Mouse (Mus musculus) CH12.LX (cell line): ENCODE measurements at regions not wholly inside any gene's neighbourhood (a gene's known extent, or its start where the extent isn't known, plus 50 kb on each side); places are given as distances from the start of the nearest gene placed in this dataset.

Experiments
- DNase-seq: peaks from one replicate; pipeline ENCODE4 v3.0.0-alpha.2; 2013; ENCODE audit errors: extremely low read depth
- H3K27ac ChIP-seq: 2 replicates; pipeline ENCODE4 v1.5.1; 2012; ENCODE audit warnings: low read depth, mild to moderate bottlenecking, control low read depth, moderate library complexity; ENCODE audit not compliant: insufficient read depth
- H3K27me3 ChIP-seq: replicated peaks from 2 replicates; pipeline ENCODE3; 2012; ENCODE audit warnings: inconsistent platforms
- H3K36me3 ChIP-seq, 2 experiments: replicated peaks in 1 of 2; 2 replicates each; pipeline versions ENCODE3 to v1.6.1; 2012; ENCODE audit warnings: inconsistent platforms in 1 of 2, low read length in 1 of 2, mild to moderate bottlenecking in 1 of 2, mixed read lengths in 1 of 2, moderate library complexity in 1 of 2; ENCODE audit not compliant: control insufficient read depth in 1 of 2, insufficient read depth in 1 of 2
- H3K4me1 ChIP-seq, 2 experiments: 2 replicates each; pipeline ENCODE4 v1.6.1; 2012; ENCODE audit warnings: inconsistent platforms in 1 of 2, moderate library complexity in 1 of 2; ENCODE audit not compliant: insufficient read depth in 2 of 2, control insufficient read depth in 1 of 2
- H3K4me2 ChIP-seq: 2 replicates; pipeline ENCODE4 v1.6.1; 2012; ENCODE audit warnings: low read depth, mild to moderate bottlenecking, control low read depth; ENCODE audit not compliant: poor library complexity, insufficient read depth, severe bottlenecking
- H3K4me3 ChIP-seq, 3 experiments: fragments of 150-350 bp in 1 of 3; sonication (generic) in 1 of 3; replicated peaks in 1 of 3; 2 replicates each; pipeline versions ENCODE3 to v1.5.1; 2011 to 2012; ENCODE audit warnings: low read depth in 2 of 3, low read length in 2 of 3, mild to moderate bottlenecking in 2 of 3, moderate library complexity in 2 of 3, control low read depth in 1 of 3, improper control_type of control experiment in 1 of 3, inconsistent platforms in 1 of 3, mixed read lengths in 1 of 3; ENCODE audit not compliant: poor library complexity in 1 of 3
- H3K79me2 ChIP-seq: replicated peaks from 2 replicates; pipeline ENCODE4 v1.6.1; 2012; ENCODE audit warnings: mild to moderate bottlenecking, moderate library complexity; ENCODE audit not compliant: control insufficient read depth, poor library complexity, insufficient read depth, severe bottlenecking; ENCODE audit errors: extremely low read depth
- H3K9ac ChIP-seq: 2 replicates; pipeline ENCODE4 v1.6.1; 2012; ENCODE audit warnings: low read depth, mild to moderate bottlenecking, control low read depth, moderate library complexity; ENCODE audit not compliant: insufficient read depth
- H3K9me3 ChIP-seq: replicated peaks from 2 replicates; pipeline ENCODE3; 2012; ENCODE audit warnings: low read length, inconsistent platforms, mixed read lengths
- E2F4 ChIP-seq: IDR thresholded peaks from 2 replicates; pipeline ENCODE4 v1.6.1; 2011; ENCODE audit warnings: low read depth, low read length, improper control_type of control experiment; ENCODE audit not compliant: insufficient replicate concordance
- ELF1 ChIP-seq: IDR thresholded peaks from 2 replicates; pipeline ENCODE4 v1.6.1; 2014; ENCODE audit warnings: low read depth, mild to moderate bottlenecking, inconsistent platforms, low read length, improper control_type of control experiment
- EP300 ChIP-seq: IDR thresholded peaks from 2 replicates; pipeline ENCODE4 v1.6.1; 2011; ENCODE audit warnings: low read length, improper control_type of control experiment
- ETS1 ChIP-seq: conservative IDR thresholded peaks from 2 replicates; pipeline ENCODE4 v1.6.1; 2012; ENCODE audit warnings: low read depth, mild to moderate bottlenecking, inconsistent platforms, low read length, improper control_type of control experiment, moderate library complexity
- GABPA ChIP-seq: IDR thresholded peaks from 2 replicates; pipeline ENCODE4 v1.6.1; 2012; ENCODE audit warnings: low read depth, low read length, improper control_type of control experiment, inconsistent platforms; ENCODE audit not compliant: insufficient replicate concordance
- IRF4 ChIP-seq: IDR thresholded peaks from 2 replicates; pipeline ENCODE4 v1.6.1; 2014; ENCODE audit warnings: low read depth, mild to moderate bottlenecking, inconsistent platforms, low read length, improper control_type of control experiment
- JUN ChIP-seq: IDR thresholded peaks from 2 replicates; pipeline ENCODE4 v1.6.1; 2011; ENCODE audit warnings: low read depth, mild to moderate bottlenecking, low read length, improper control_type of control experiment, moderate library complexity; ENCODE audit not compliant: insufficient read depth
- JUND ChIP-seq: conservative IDR thresholded peaks from 2 replicates; pipeline ENCODE4 v1.6.1; 2011; ENCODE audit warnings: low read depth, low read length, improper control_type of control experiment
- KAT2A ChIP-seq: IDR thresholded peaks from 2 replicates; pipeline ENCODE4 v1.6.1; 2012; ENCODE audit warnings: low read length, improper control_type of control experiment, inconsistent platforms; ENCODE audit not compliant: insufficient replicate concordance
- MAFK ChIP-seq: IDR thresholded peaks from 2 replicates; pipeline ENCODE4 v1.6.1; 2011; ENCODE audit warnings: low read length, improper control_type of control experiment; ENCODE audit not compliant: insufficient replicate concordance
- MAZ ChIP-seq: IDR thresholded peaks from 2 replicates; pipeline ENCODE4 v1.6.1; 2012; ENCODE audit warnings: low read depth, mild to moderate bottlenecking, inconsistent platforms, low read length, improper control_type of control experiment, moderate library complexity
- MXI1 ChIP-seq: IDR thresholded peaks from 2 replicates; pipeline ENCODE4 v1.6.1; 2011; ENCODE audit warnings: mild to moderate bottlenecking, low read depth, low read length, improper control_type of control experiment
- NRF1 ChIP-seq: IDR thresholded peaks from 2 replicates; pipeline ENCODE4 v1.6.1; 2014; ENCODE audit warnings: low read depth, mild to moderate bottlenecking, inconsistent platforms, low read length, improper control_type of control experiment, moderate library complexity
- SMC3 ChIP-seq: IDR thresholded peaks from 2 replicates; pipeline ENCODE4 v1.6.1; 2011; ENCODE audit warnings: low read depth, low read length, improper control_type of control experiment
- TBP ChIP-seq: conservative IDR thresholded peaks from 2 replicates; pipeline ENCODE4 v1.6.1; 2011; ENCODE audit warnings: low read depth, low read length, improper control_type of control experiment
- TCF12 ChIP-seq: IDR thresholded peaks from 2 replicates; pipeline ENCODE4 v1.6.1; 2014; ENCODE audit warnings: low read depth, mild to moderate bottlenecking, inconsistent platforms, low read length, improper control_type of control experiment
- USF1 ChIP-seq: IDR thresholded peaks from 2 replicates; pipeline ENCODE4 v1.6.1; 2014; ENCODE audit warnings: low read depth, mild to moderate bottlenecking, inconsistent platforms, low read length, improper control_type of control experiment
- dilution Hi-C: fragments of 300-500 bp; cut with MboI; formaldehyde crosslinking; loops from 2 replicates; pipeline ENCODE4 v1.14.3; 2020; ENCODE audit warnings: low sequenced_read_pairs; ENCODE audit not compliant: extremely low pct_unique_long_range_greater_than_20kb, extremely low pct_ligation_motif_present
- in situ Hi-C: fragments of 300-500 bp; cut with MboI; formaldehyde crosslinking; loops from 3 replicates; pipeline ENCODE4 v1.14.3; 2019; ENCODE audit warnings: low sequenced_read_pairs, low pct_ligation_motif_present, low pct_unique_long_range_greater_than_20kb, mixed read lengths

- Histone ChIP-seq H3K79me2 (no peaks in the 10 kb centered on the region), H3K9ac (no peak overlapping the region), H3K9me3 (no peaks in the 10 kb centered on the region), H3K4me3 (no peak overlapping the region), H3K36me3 (no peaks in the 10 kb centered on the region), H3K27me3 (no peaks in the 10 kb centered on the region), H3K4me2 (no peak overlapping the region), H3K4me1 (peaks cover 6 to 11% of the 10 kb centered on the region in 2 experiments), H3K27ac (no peak overlapping the region)
- dilution Hi-C loops (no loop called here), in situ Hi-C loops (no loop called here)
- no peak for DNase-seq
- TF ChIP-seq NRF1 (no peak), JUN (no peak), ELF1 (no peak), MXI1 (no peak), KAT2A (no peak), ETS1 (no peak), GABPA (no peak), E2F4 (no peak), USF1 (no peak), MAZ (no peak), MAFK (no peak), TBP (no peak), IRF4 (no peak), JUND (no peak), SMC3 (no peak)
Observed at GRCm38 (mm10) chr8:10758151-10758550, 250.1 kb downstream of the Irs2 start.

GRCm38 (mm10) chr8:10754986-10755308 lies 253.3 kb downstream of the Irs2 start:
- no peak for DNase-seq
- no peak for TF ChIP-seq TCF12
- TF ChIP-seq EP300: no peak
- Histone ChIP-seq H3K4me2 (no peak overlapping the region), H3K27me3 (no peaks in the 10 kb centered on the region), H3K36me3 (no peaks in the 10 kb centered on the region), H3K9me3 (no peaks in the 10 kb centered on the region), H3K27ac (no peak overlapping the region), H3K79me2 (no peaks in the 10 kb centered on the region), H3K4me3 (no peak overlapping the region), H3K9ac (no peak overlapping the region), H3K4me1 (peaks cover 3 to 9% of the 10 kb centered on the region in 2 experiments; a peak in 3 of 4 replicates)
- in situ Hi-C loops (no loop called here), dilution Hi-C loops (no loop called here)
